Mouse (Mus musculus) left cerebral cortex, postnatal 10 days (tissue): ENCODE measurements around the gene Cep95. TPM values are rescaled to one million over a fixed set of nuclear protein-coding genes. Genes with fewer than 3 reads are reported as not detected.

Experiments
- DNase-seq, 2 experiments: peaks; one replicate each; pipeline ENCODE4 v3.0.0; 2021 to 2022; ENCODE audit warnings: low spot score in 2 of 2, mixed read lengths in 1 of 2; ENCODE audit errors: extremely low spot score in 1 of 2
- intact Hi-C: fragments of 180-260 bp; cut with DNase I; formaldehyde crosslinking; loops from one replicate; pipeline ENCODE4 v1.15.1; 2025
- microRNA-seq: library from miRNA; unstranded; fragments of <30 nt; microRNA quantifications from one replicate; pipeline ENCODE4 v1.2.0, GENCODE M21; 2022
- total RNA-seq, 2 experiments: library from RNA; stranded (reverse); gene quantifications; 2 replicates each; pipeline ENCODE4 v1.2.3; 2021

The Cep95 gene
- total RNA-seq, 2 experiments from 2014 or later = 8.7 to 10.3 TPM

GRCm38 (mm10) chr11:106824403-106824802, 35.4 kb downstream of the Cep95 start:
- DNase-seq = no peak

GRCm38 (mm10) chr11:106828079-106828478, 39.0 kb downstream of the Cep95 start:
- DNase-seq = no peak

More at GRCm38 (mm10) chr11:106824403-106824802, 35.4 kb downstream of the Cep95 start:
- intact Hi-C loops = no loop called here

GRCm38 (mm10) chr11:106842002-106842401, 53.0 kb downstream of the Cep95 start:
- DNase-seq = no peak
- intact Hi-C loops = no loop called here

More at GRCm38 (mm10) chr11:106828079-106828478, 39.0 kb downstream of the Cep95 start:
- intact Hi-C loops = no loop called here

GRCm38 (mm10) chr11:106851438-106851837, 62.4 kb downstream of the Cep95 start:
- intact Hi-C loops = loop anchor here (2.0 to 10.0 kb wide), 2 partner anchors 63 to 129 kb away; no protein-coding TSS in a partner anchor

More at GRCm38 (mm10) chr11:106851438-106851837, 62.4 kb downstream of the Cep95 start:
- no peak for DNase-seq

Small RNAs within 50 kb of the gene (microRNA-seq; reads per million reads assigned to microRNA genes)
- not detected for gene Gm25994
- 20.7 reads per million, percentile 40 among the genes with 10 or more reads in this experiment for gene Mir3064

Other genes starting within 250 kb of the Cep95 start
- gene Tex2, start 175.8 kb upstream of the Cep95 start, total RNA-seq = 10 to 100 TPM; 86.8 to 91.8 TPM
- 10 to 100 TPM; 19.7 to 20.1 TPM for gene Pecam1, start 38.6 kb upstream of the Cep95 start, total RNA-seq
- gene Milr1, start 38.0 kb upstream of the Cep95 start, total RNA-seq = 1 to 10 TPM in 1 of 2 experiments, under 1 TPM in 1; 0.45 to 1.1 TPM
- gene Polg2, start 9.7 kb upstream of the Cep95 start, total RNA-seq = 1 to 10 TPM; 4.1 to 4.6 TPM
- 100 to 1,000 TPM; 607 to 644 TPM for gene Ddx5, start 67 bp upstream of the Cep95 start, total RNA-seq
- 10 to 100 TPM; 29.1 to 29.6 TPM for gene Smurf2, start 131.5 kb downstream of the Cep95 start, total RNA-seq
- 10 to 100 TPM; 35.5 to 45.2 TPM for gene Kpna2, start 210.3 kb downstream of the Cep95 start, total RNA-seq
- gene 1810010H24Rik, start 236.4 kb downstream of the Cep95 start, total RNA-seq = 1 to 10 TPM; 4.3 to 4.6 TPM